In the genomic region with DNA sequence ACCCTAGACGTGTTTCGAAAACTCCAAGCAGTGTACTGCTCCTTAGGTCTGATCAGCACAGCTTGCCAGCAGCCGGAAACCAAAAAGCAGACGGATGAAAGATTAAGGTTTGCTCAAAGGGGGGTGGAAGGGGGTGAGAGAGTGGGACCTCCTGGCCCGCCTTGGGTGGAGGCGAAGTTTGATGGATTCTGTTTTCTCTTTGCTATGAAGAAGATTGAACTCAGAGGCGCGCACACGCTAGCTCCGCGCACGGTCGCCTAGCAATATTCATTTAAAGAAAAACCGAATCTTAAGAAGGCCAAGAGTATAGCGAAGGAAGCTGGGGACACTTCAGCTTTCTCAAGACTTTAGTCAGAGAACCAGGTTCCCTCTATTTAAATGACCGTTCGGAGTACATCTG, we compare ENCODE assay signal across 8 mouse cellular contexts. TPM values are rescaled to one million over a fixed set of nuclear protein-coding genes. Genes with fewer than 3 reads are reported as not detected.
DNase-seq lines count a peak whose midpoint lies in the region; ATAC-seq and TF ChIP-seq lines count a peak whose summit lies in the region.

Gene Mrpl1, plus strand, starts transcription at position 35 of the 400 bp plus-strand sequence.

- no peak for TF ChIP-seq CTCF in small intestine, adult 2 months (IDR thresholded peaks at IDR 0.05; ENCODE audit: extremely low read depth, insufficient read length, insufficient replicate concordance, low read depth, low read length)

- H3K36me3 ChIP-seq in hindbrain, embryonic 11.5 days (ENCODE audit: control insufficient read depth, insufficient read depth, low read length): no peaks in the 10 kb centered on the region
- H3K36me3 ChIP-seq in small intestine, adult 2 months (ENCODE audit: control insufficient read depth, insufficient read depth, low read length): 0 out of 2 replicates have a peak, but pooled peaks cover 4% of the 10 kb centered on the region

- ATAC-seq in hindbrain, embryonic 11.5 days (ENCODE audit: low FRiP score): peak; percentile 77

- H3K4me1 ChIP-seq in hindbrain, embryonic 11.5 days (replicated peaks; ENCODE audit: control insufficient read depth, insufficient read depth, low read length): 0 out of 2 replicates have a peak, but pooled peaks cover 2% of the 10 kb centered on the region
- 0 out of 2 replicates have a peak, but pooled peaks cover 3% of the 10 kb centered on the region for H3K4me1 ChIP-seq in small intestine, adult 2 months (ENCODE audit: control insufficient read depth, insufficient read depth, insufficient read length, low read length)

- H3K4me2 ChIP-seq in hindbrain, embryonic 11.5 days (replicated peaks; ENCODE audit: low read depth, low read length): peak within 1 kb of the TSS; percentile 71

- no peaks in the 10 kb centered on the region for H3K9me3 ChIP-seq in hindbrain, embryonic 11.5 days (ENCODE audit: control insufficient read depth, low read length)

- 2% methylated on average over 17 of the region's 17 CpGs for WGBS in hindbrain, embryonic 11.5 days
- WGBS in small intestine, adult 2 months: under 1% methylated on average over 17 of the region's 17 CpGs

- H3K27me3 ChIP-seq in hindbrain, embryonic 11.5 days (ENCODE audit: control insufficient read depth, insufficient read depth, low read length): no peaks in the 10 kb centered on the region
- no peaks in the 10 kb centered on the region for H3K27me3 ChIP-seq in small intestine, adult 2 months (ENCODE audit: control insufficient read depth, insufficient read depth, low read length)

- peak within 1 kb of the TSS; percentile 19 for H3K27ac ChIP-seq in hindbrain, embryonic 11.5 days (ENCODE audit: low read depth, low read length)
- peak within 1 kb of the TSS; percentile 74 for H3K27ac ChIP-seq in small intestine, adult 2 months (ENCODE audit: insufficient read depth, low read depth, low read length)

- peak; percentile 23; the same call in 1 of the 2 replicates for TF ChIP-seq POLR2A in small intestine, adult 2 months (IDR thresholded peaks at IDR 0.05; ENCODE audit: low read depth, low read length)

- peak; percentile 8 for DNase-seq in ovary, postnatal 10 days (ENCODE audit: low spot score)
- no peak for DNase-seq in ovary, adult 18-20 months (ENCODE audit: low spot score)
- DNase-seq in cerebellum, adult 9-10 months: peak; percentile 57
- peak; percentile 5 to 23 for DNase-seq in frontal cortex, adult 2 months (ENCODE audit: extremely low spot score in 1 of 2, low spot score in 1 of 2)
- DNase-seq in hindbrain, embryonic 11.5 days (ENCODE audit: low spot score): peak; percentile 59
- DNase-seq in layer of hippocampus, postnatal 25 days (ENCODE audit: extremely low spot score in 1 of 2, low spot score in 1 of 2): peak in 1 of 2 experiments; percentile 14
- DNase-seq in lung, postnatal 25 days (ENCODE audit: low spot score): peak; percentile 48

- H3K9ac ChIP-seq in hindbrain, embryonic 11.5 days (ENCODE audit: low read depth, low read length): peak within 1 kb of the TSS; percentile 82

- H3K4me3 ChIP-seq in hindbrain, embryonic 11.5 days (ENCODE audit: low read depth, low read length): peak within 1 kb of the TSS; percentile 76
- H3K4me3 ChIP-seq in small intestine, adult 2 months (ENCODE audit: low read depth, low read length): peak within 1 kb of the TSS; percentile 90

RNA-seq across cellular contexts. Expression of gene Mrpl1, which starts in this region (rescaled TPM):
- polyA plus RNA-seq in frontal cortex, adult 2 months (2012; rRNA removed): 10.1 and 10.6 TPM in 2 replicates
- 21.3 and 25.7 TPM in 2 replicates for polyA plus RNA-seq in hindbrain, embryonic 11.5 days (2014; fragmentation: Nextera tagmentation; extraction: Ambion mirVana)
- total RNA-seq in layer of hippocampus, postnatal 25 days (2021): 10 to 100 TPM; 16.0 to 18.3 TPM
- 0.77 and 1.3 TPM in 2 replicates for polyA plus RNA-seq in small intestine, adult 2 months (2012; rRNA removed)
